Mouse (Mus musculus) forebrain, postnatal 0 days (tissue): ENCODE measurements around the gene Agxt2. TPM values are rescaled to one million over a fixed set of nuclear protein-coding genes. Genes with fewer than 3 reads are reported as not detected.
A peak's percentile ranks its signal among the peaks of the same experiment; 100 is the strongest.

Source experiments
- ATAC-seq: fragments of 200-750 bp; cut with Nextera tagmentation; 2 replicates; pipeline ENCODE4 v1.8.0; 2017; ENCODE audit warnings: mild to moderate bottlenecking, moderate library complexity
- DNase-seq: peaks from one replicate; pipeline ENCODE4 v3.0.0-alpha.2; 2015
- H3K27ac ChIP-seq: fragments of 300-500 bp; sonication (generic); 2 replicates; pipeline ENCODE4 v1.5.1; 2014; ENCODE audit warnings: low read depth, mild to moderate bottlenecking, antibody characterized with exemption, low read length, moderate library complexity, mixed read lengths
- H3K27me3 ChIP-seq: fragments of 300-500 bp; sonication (generic); 2 replicates; pipeline ENCODE4 v1.6.1; 2014; ENCODE audit warnings: mild to moderate bottlenecking, low read length, mixed read lengths; ENCODE audit not compliant: insufficient read depth
- H3K36me3 ChIP-seq: fragments of 300-500 bp; sonication (generic); 2 replicates; pipeline ENCODE4 v1.6.1; 2014; ENCODE audit warnings: mild to moderate bottlenecking, moderate library complexity; ENCODE audit not compliant: insufficient read depth
- H3K4me1 ChIP-seq: fragments of 300-500 bp; sonication (generic); 2 replicates; pipeline ENCODE4 v1.6.1; 2014; ENCODE audit warnings: antibody characterized with exemption; ENCODE audit not compliant: insufficient read depth
- H3K4me2 ChIP-seq: fragments of 300-500 bp; sonication (generic); 2 replicates; pipeline ENCODE4 v1.6.1; 2014; ENCODE audit warnings: low read depth, mild to moderate bottlenecking, moderate library complexity
- H3K4me3 ChIP-seq: fragments of 300-500 bp; sonication (generic); 2 replicates; pipeline ENCODE4 v1.5.1; 2014; ENCODE audit warnings: low read depth, low read length, mixed read lengths
- H3K9ac ChIP-seq: fragments of 300-500 bp; sonication (generic); 2 replicates; pipeline ENCODE4 v1.6.1; 2014; ENCODE audit warnings: mild to moderate bottlenecking
- H3K9me3 ChIP-seq: fragments of 300-500 bp; sonication (generic); 2 replicates; pipeline ENCODE4 v1.6.1; 2016; ENCODE audit warnings: low read length
- CTCF ChIP-seq: sonication (generic); IDR thresholded peaks from 2 replicates; pipeline ENCODE4 v1.5.1; 2016; ENCODE audit warnings: antibody characterized with exemption, control low read depth, low read depth
- WGBS: fragments of 180-500 bp; shearing (Covaris S2); extraction: QIAGEN DNeasy Blood & Tissue Kit; methylation state at CpG from one replicate; pipeline ENCODE4 v1.1.7; 2014; 5-methylcytosine and 5-hydroxymethylcytosine counted together
- polyA plus RNA-seq: library from polyadenylated mRNA; unstranded; fragments of >200 nt; fragmentation: Nextera tagmentation; extraction: Ambion mirVana; gene quantifications from 2 replicates; pipeline ENCODE4 v1.2.1, GENCODE M21; 2015
- total RNA-seq: library from RNA; depleted of rRNA; stranded (reverse); fragments of >200 nt; gene quantifications from 2 replicates; pipeline ENCODE4 v1.2.3, GENCODE M21; 2014

The Agxt2 gene
- total and polyA plus RNA-seq, 2 experiments from 2014 or later: not detected

GRCm38 (mm10) chr15:10338606-10339005 is 19.7 kb upstream of the Agxt2 start:
- Histone ChIP-seq H3K9me3 (no peaks in the 10 kb centered on the region), H3K27me3 (no peaks in the 10 kb centered on the region), H3K4me2 (no peak overlapping the region), H3K9ac (no peak overlapping the region), H3K36me3 (no peaks in the 10 kb centered on the region), H3K4me1 (no peaks in the 10 kb centered on the region), H3K27ac (no peak overlapping the region), H3K4me3 (no peak overlapping the region)
- ATAC-seq (no peak), DNase-seq (peak; percentile 7)
- 59% methylated on average over 3 of the region's 3 CpGs for WGBS
- no peak for TF ChIP-seq CTCF

GRCm38 (mm10) chr15:10347044-10347443 is 11.3 kb upstream of the Agxt2 start:
- Histone ChIP-seq H3K27ac (no peak overlapping the region), H3K36me3 (no peaks in the 10 kb centered on the region), H3K9ac (no peak overlapping the region), H3K27me3 (no peaks in the 10 kb centered on the region), H3K4me2 (no peak overlapping the region), H3K4me1 (no peaks in the 10 kb centered on the region), H3K9me3 (no peaks in the 10 kb centered on the region), H3K4me3 (no peak overlapping the region)
- no peak for ATAC-seq
- WGBS: 94% methylated on average over 6 of the region's 6 CpGs
- no peak for TF ChIP-seq CTCF
- DNase-seq: no peak

- Histone ChIP-seq H3K27ac (no peak overlapping the region), H3K4me2 (no peak overlapping the region), H3K9ac (no peak overlapping the region), H3K4me3 (no peak overlapping the region), H3K9me3 (no peaks in the 10 kb centered on the region), H3K36me3 (no peaks in the 10 kb centered on the region), H3K4me1 (no peaks in the 10 kb centered on the region), H3K27me3 (no peaks in the 10 kb centered on the region)
- ATAC-seq: no peak
- 96% methylated on average over 2 of the region's 2 CpGs for WGBS
- no peak for TF ChIP-seq CTCF
- no peak for DNase-seq
These were observed 8.0 kb downstream of the Agxt2 start for GRCm38 (mm10) chr15:10366331-10366730.

GRCm38 (mm10) chr15:10375404-10375803 is 17.1 kb downstream of the Agxt2 start:
- 87% methylated on average over 3 of the region's 3 CpGs for whole genome bisulfite sequencing
- H3K9ac ChIP-seq: no peak overlapping the region
- no peak for TF ChIP-seq CTCF
- ATAC-seq (no peak), DNase-seq (no peak)
- no peaks in the 10 kb centered on the region for H3K4me1 ChIP-seq
- no peak overlapping the region for H3K4me2 ChIP-seq
- no peaks in the 10 kb centered on the region for H3K36me3 ChIP-seq
- no peaks in the 10 kb centered on the region for H3K27me3 ChIP-seq
- H3K27ac ChIP-seq: no peak overlapping the region
- no peak overlapping the region for H3K4me3 ChIP-seq
- no peaks in the 10 kb centered on the region for H3K9me3 ChIP-seq

- Histone ChIP-seq H3K36me3 (no peaks in the 10 kb centered on the region), H3K9ac (no peak overlapping the region), H3K9me3 (no peaks in the 10 kb centered on the region), H3K27ac (no peak overlapping the region), H3K4me3 (no peak overlapping the region), H3K4me1 (no peaks in the 10 kb centered on the region), H3K4me2 (no peak overlapping the region), H3K27me3 (no peaks in the 10 kb centered on the region)
- no peak for TF ChIP-seq CTCF
- no peak for DNase-seq
- WGBS: 83% methylated on average over 4 of the region's 4 CpGs
- ATAC-seq: no peak
These were observed 20.1 kb downstream of the Agxt2 start for GRCm38 (mm10) chr15:10378338-10378959.

- Histone ChIP-seq H3K27ac (no peak overlapping the region), H3K4me3 (no peak overlapping the region), H3K9me3 (no peaks in the 10 kb centered on the region), H3K4me1 (no peaks in the 10 kb centered on the region), H3K27me3 (no peaks in the 10 kb centered on the region), H3K36me3 (no peaks in the 10 kb centered on the region), H3K4me2 (no peak overlapping the region), H3K9ac (no peak overlapping the region)
- TF ChIP-seq CTCF: no peak
- no peak for DNase-seq
- ATAC-seq: no peak
- 93% methylated on average over 3 of the region's 3 CpGs for WGBS
These were observed 21.6 kb downstream of the Agxt2 start for GRCm38 (mm10) chr15:10379757-10380458.

- H3K9me3 ChIP-seq: no peaks in the 10 kb centered on the region
- ATAC-seq (no peak), DNase-seq (no peak)
- H3K27ac ChIP-seq: no peak overlapping the region
- no peak overlapping the region for H3K4me3 ChIP-seq
- H3K4me1 ChIP-seq: no peaks in the 10 kb centered on the region
- no peaks in the 10 kb centered on the region for H3K27me3 ChIP-seq
- no peak overlapping the region for H3K9ac ChIP-seq
- 85% methylated on average over 2 of the region's 2 CpGs for WGBS
- no peaks in the 10 kb centered on the region for H3K36me3 ChIP-seq
- TF ChIP-seq CTCF: no peak
- H3K4me2 ChIP-seq: no peak overlapping the region
These were observed 28.9 kb downstream of the Agxt2 start for GRCm38 (mm10) chr15:10387263-10387662.
